Mouse (Mus musculus): Measurements from ENCODE around the gene Zfand4.
"Not testable (repeated sequence)": the region's sequence is repeated elsewhere in the genome, so short reads cannot be mapped to it uniquely, and the experiment has no call there.

- not testable (repeated sequence) for TF ChIP-seq CTCF (IDR thresholded peaks at IDR 0.05; ENCODE audit: control insufficient read depth, insufficient read depth, insufficient replicate concordance, low read depth, low read length); POLR2A (IDR thresholded peaks at IDR 0.05; ENCODE audit: control insufficient read depth, low read depth, low read length)
Observed at GRCm38 (mm10) chr6:116356311-116356947, 92.4 kb downstream of the Zfand4 start.

Data from testis, adult 2 months (tissue).